Comparison of ENCODE assay signal across 9 mouse cellular contexts in genomic region chr15:85710179-85710578, GRCm38 (mm10). TPM values are rescaled to one million over a fixed set of nuclear protein-coding genes. Genes with fewer than 3 reads are reported as not detected.
DNase-seq lines count a peak whose midpoint lies in the region; ATAC-seq and TF ChIP-seq lines count a peak whose summit lies in the region.
"Had no signal": no experiment of that assay in that cellular context is flagged by ENCODE, and none has a peak within 500 bp of the region (broad histone marks: within the 10 kb centered on the region; RNA-seq: fewer than 3 reads in every experiment).

No protein-coding gene starts in this region.

- H3K27ac ChIP-seq in heart, adult 2 months = peak overlapping the region; percentile 86
- H3K27ac ChIP-seq in liver, embryonic 11.5 days (ENCODE audit: low read depth, low read length) = no peak overlapping the region
- H3K27ac ChIP-seq in stomach, postnatal 0 days (replicated peaks) = no peak overlapping the region; the same call in 1 of the 2 replicates
- H3K27ac ChIP-seq: heart, embryonic 13.5 days had no signal

- 0% methylated on average over 5 of the region's 8 CpGs for WGBS in heart, adult 2 months
- 0% methylated on average over 7 of the region's 8 CpGs for WGBS in liver, embryonic 11.5 days
- 0% methylated on average over 8 of the region's 8 CpGs for WGBS in stomach, postnatal 0 days

- H3K4me3 ChIP-seq in heart, adult 2 months = no peak overlapping the region
- H3K4me3 ChIP-seq in liver, embryonic 11.5 days (ENCODE audit: low read depth, low read length) = no peak overlapping the region
- no peak overlapping the region for H3K4me3 ChIP-seq in stomach, postnatal 0 days (ENCODE audit: low read depth, low read length)
- H3K4me3 ChIP-seq: heart, embryonic 13.5 days had no signal

- TF ChIP-seq CTCF in heart, adult 2 months (IDR thresholded peaks at IDR 0.05) = peak; percentile 76
- peak; percentile 86 for TF ChIP-seq CTCF in stomach, postnatal 0 days (IDR thresholded peaks at IDR 0.05; ENCODE audit: low read depth)

- TF ChIP-seq POLR2A in heart, adult 2 months (IDR thresholded peaks at IDR 0.05; ENCODE audit: insufficient read depth, low read depth, low read length) = 0 out of 2 replicates have a peak, but pooled peaks have one; percentile 15

- peak; percentile 90 for DNase-seq in CD4-positive, CD25-positive, alpha-beta regulatory T cell, adult 2 months (ENCODE audit: low read depth, low spot score)
- peak; percentile 90 for DNase-seq in adrenal gland, postnatal 10 days
- DNase-seq in embryo, embryonic 11.5 days (ENCODE audit: low read depth, low spot score) = peak; percentile 61
- peak; percentile 86 to 87 for DNase-seq in heart, adult 2 months
- peak; percentile 84 for DNase-seq in kidney, adult 9 months
- peak; percentile 57 for DNase-seq in liver, embryonic 11.5 days (ENCODE audit: low spot score)
- peak; percentile 69 for DNase-seq in neural tube, embryonic 10.5 days (ENCODE audit: extremely low spot score, low spot score)
- peak; percentile 85 for DNase-seq in stomach, postnatal 0 days (ENCODE audit: low spot score)

- H3K36me3 ChIP-seq in heart, adult 2 months (ENCODE audit: control insufficient read depth, insufficient read depth, low read length) = peaks cover 4% of the 10 kb centered on the region; the same call in 1 of the 2 replicates
- no peaks in the 10 kb centered on the region for H3K36me3 ChIP-seq in liver, embryonic 11.5 days (ENCODE audit: control insufficient read depth, insufficient read depth, low read length)
- H3K36me3 ChIP-seq in stomach, postnatal 0 days (ENCODE audit: control insufficient read depth, insufficient read depth, low read length) = peaks cover 8% of the 10 kb centered on the region; the same call in 1 of the 2 replicates

- H3K9ac ChIP-seq in heart, adult 2 months (ENCODE audit: low read depth, low read length) = no peak overlapping the region
- H3K9ac ChIP-seq in liver, embryonic 11.5 days (ENCODE audit: low read depth, low read length) = no peak overlapping the region
- no peak overlapping the region for H3K9ac ChIP-seq in stomach, postnatal 0 days (ENCODE audit: low read length)
- H3K9ac ChIP-seq: heart, embryonic 13.5 days had no signal

- TF ChIP-seq EP300 in heart, adult 2 months (IDR thresholded peaks at IDR 0.05; ENCODE audit: insufficient read depth, low read depth, low read length) = peak; percentile 96
- TF ChIP-seq EP300 in stomach, postnatal 0 days (optimal IDR thresholded peaks at IDR 0.05) = no peak

- H3K4me1 ChIP-seq in heart, adult 2 months (ENCODE audit: control insufficient read depth, insufficient read depth, low read length) = peaks cover 20% of the 10 kb centered on the region
- H3K4me1 ChIP-seq in liver, embryonic 11.5 days (replicated peaks; ENCODE audit: control insufficient read depth, insufficient read depth, low read length) = no peaks in the 10 kb centered on the region
- no peaks in the 10 kb centered on the region for H3K4me1 ChIP-seq in stomach, postnatal 0 days (replicated peaks; ENCODE audit: control insufficient read depth, insufficient read depth)

- H3K9me3 ChIP-seq in liver, embryonic 11.5 days (ENCODE audit: control insufficient read depth, low read length) = no peaks in the 10 kb centered on the region
- H3K9me3 ChIP-seq in stomach, postnatal 0 days (ENCODE audit: control insufficient read depth, low read length) = no peaks in the 10 kb centered on the region
- H3K9me3 ChIP-seq: heart, embryonic 13.5 days had no signal

- H3K4me2 ChIP-seq in liver, embryonic 11.5 days = no peak overlapping the region
- H3K4me2 ChIP-seq in stomach, postnatal 0 days (replicated peaks; ENCODE audit: low read depth) = no peak overlapping the region
- H3K4me2 ChIP-seq: heart, embryonic 13.5 days had no signal

- 0 out of 2 replicates have a peak, but pooled peaks have one; percentile 22 for ATAC-seq in liver, embryonic 11.5 days (replicated peaks; ENCODE audit: low FRiP score)
- ATAC-seq in stomach, postnatal 0 days (ENCODE audit: low FRiP score, low TSS enrichment) = peak; percentile 45

- intact Hi-C loops in heart, adult 2 months (cut with DNase I) = loop anchor here (1.0 kb wide), 1 partner anchor 111 kb away; no protein-coding TSS in a partner anchor

- no peaks in the 10 kb centered on the region for H3K27me3 ChIP-seq in heart, adult 2 months (ENCODE audit: control insufficient read depth, insufficient read depth, low read length)
- H3K27me3 ChIP-seq in liver, embryonic 11.5 days (replicated peaks; ENCODE audit: control insufficient read depth, insufficient read depth, low read length) = no peaks in the 10 kb centered on the region; the same call in 1 of the 2 replicates
- no peaks in the 10 kb centered on the region for H3K27me3 ChIP-seq in stomach, postnatal 0 days (ENCODE audit: control insufficient read depth, insufficient read depth, low read length)

- H3K79me2 ChIP-seq in heart, adult 2 months (replicated peaks; ENCODE audit: control insufficient read depth, insufficient read depth, low read length) = no peaks in the 10 kb centered on the region

RNA-seq across cellular contexts. Expression of gene Ppara, which starts 24.6 kb away (rescaled TPM):
- 100 to 1,000 TPM in 1 of 2 experiments, 10 to 100 TPM in 1; 95.3 to 120 TPM for total RNA-seq in adrenal gland, postnatal 10 days (2021)
- total RNA-seq in heart, adult 2 months (2021) = 10 to 100 TPM; 53.1 to 60.7 TPM
- polyA plus RNA-seq in heart, adult 2 months (2012; rRNA removed) = 12.9 and 25.4 TPM in 2 replicates
- 2.5 and 3.4 TPM in 2 replicates for polyA plus RNA-seq in liver, embryonic 11.5 days (2014; fragmentation: Nextera tagmentation; extraction: Ambion mirVana)
- polyA plus RNA-seq in stomach, postnatal 0 days (2015; fragmentation: Nextera tagmentation; extraction: Ambion mirVana) = 16.8 and 18.8 TPM in 2 replicates
